Mouse (Mus musculus) B cell, adult 2 months (primary cell): Measurements from ENCODE around the gene Men1.

Experiments
- DNase-seq, 2 experiments: peaks; one replicate each; pipeline ENCODE4 v3.0.0; 2022

The Men1 gene

GRCm38 (mm10) chr19:6339890-6340504 is 5.2 kb downstream of the Men1 start:
- peak; percentile 73 to 74 for DNase-seq

- DNase-seq: peak; percentile 93
These were observed 6.0 kb downstream of the Men1 start, which contains the start of gene Map4k2 for GRCm38 (mm10) chr19:6340524-6341452. Map4k2 (plus strand) TSS chr19:6341135.

GRCm38 (mm10) chr19:6341453-6342077 is 6.8 kb downstream of the Men1 start:
- DNase-seq: no peak

GRCm38 (mm10) chr19:6342276-6342933 is 7.6 kb downstream of the Men1 start:
- no peak for DNase-seq

GRCm38 (mm10) chr19:6343066-6343925 is 8.5 kb downstream of the Men1 start:
- DNase-seq: no peak

- DNase-seq: no peak
These were observed 9.2 kb downstream of the Men1 start for GRCm38 (mm10) chr19:6343996-6344395.

- no peak for DNase-seq
These were observed 11.2 kb downstream of the Men1 start for GRCm38 (mm10) chr19:6346023-6346422.

- no peak for DNase-seq
These were observed 11.9 kb downstream of the Men1 start for GRCm38 (mm10) chr19:6346661-6347060.

GRCm38 (mm10) chr19:6347615-6348014 is 12.8 kb downstream of the Men1 start:
- DNase-seq: no peak

GRCm38 (mm10) chr19:6348717-6349116 is 13.9 kb downstream of the Men1 start:
- no peak for DNase-seq

- DNase-seq: no peak
These were observed 14.6 kb downstream of the Men1 start for GRCm38 (mm10) chr19:6349215-6349983.

GRCm38 (mm10) chr19:6351431-6352106 is 16.8 kb downstream of the Men1 start:
- peak in 1 of 2 experiments; percentile 0 for DNase-seq

- peak in 1 of 2 experiments; percentile 1 for DNase-seq
These were observed 17.3 kb downstream of the Men1 start for GRCm38 (mm10) chr19:6352107-6352505.

- DNase-seq: no peak
These were observed 19.3 kb downstream of the Men1 start for GRCm38 (mm10) chr19:6354030-6354429.

- DNase-seq: no peak
These were observed 26.5 kb downstream of the Men1 start for GRCm38 (mm10) chr19:6361291-6361690.

- no peak for DNase-seq
These were observed 28.3 kb downstream of the Men1 start for GRCm38 (mm10) chr19:6363091-6363410.

GRCm38 (mm10) chr19:6363411-6364240 is 28.8 kb downstream of the Men1 start, which contains the start of gene Sf1:
Sf1 (plus strand) TSS chr19:6363690.
- peak; percentile 100 for DNase-seq

GRCm38 (mm10) chr19:6364317-6364725 is 29.5 kb downstream of the Men1 start:
- peak; percentile 91 for DNase-seq

- DNase-seq: no peak
These were observed 30.1 kb downstream of the Men1 start for GRCm38 (mm10) chr19:6364842-6365241.

GRCm38 (mm10) chr19:6370175-6370574 is 35.4 kb downstream of the Men1 start:
- no peak for DNase-seq
